Mouse (Mus musculus) heart, embryonic 16.5 days (tissue): ENCODE measurements at regions not wholly inside any gene's neighbourhood (a gene's known extent, or its start where the extent isn't known, plus 50 kb on each side); places are given as distances from the start of the nearest gene placed in this dataset.

ENCODE experiments used
- ATAC-seq: fragments of 200-750 bp; cut with Nextera tagmentation; replicated peaks from 2 replicates; pipeline ENCODE4 v1.8.0; 2017; ENCODE audit warnings: moderate number of reproducible peaks; ENCODE audit not compliant: insufficient read depth, low FRiP score; ENCODE audit errors: extremely low read depth
- H3K27ac ChIP-seq: fragments of 300-500 bp; sonication (generic); 2 replicates; pipeline ENCODE4 v1.5.1; 2014; ENCODE audit warnings: mild to moderate bottlenecking, low read length, control low read depth, moderate library complexity
- H3K27me3 ChIP-seq: fragments of 300-500 bp; sonication (generic); 2 replicates; pipeline ENCODE4 v1.6.1; 2014; ENCODE audit warnings: low read length, mixed read lengths; ENCODE audit not compliant: control insufficient read depth, insufficient read depth
- H3K36me3 ChIP-seq: fragments of 300-500 bp; sonication (generic); 2 replicates; pipeline ENCODE4 v1.6.1; 2014; ENCODE audit not compliant: control insufficient read depth, insufficient read depth
- H3K4me1 ChIP-seq: fragments of 300-500 bp; sonication (generic); 2 replicates; pipeline ENCODE4 v1.6.1; 2014; ENCODE audit warnings: low read length, mixed read lengths; ENCODE audit not compliant: control insufficient read depth, insufficient read depth
- H3K4me2 ChIP-seq: fragments of 300-500 bp; sonication (generic); 2 replicates; pipeline ENCODE4 v1.6.1; 2014; ENCODE audit warnings: low read depth, mild to moderate bottlenecking, control low read depth, low read length
- H3K4me3 ChIP-seq: fragments of 300-500 bp; sonication (generic); 2 replicates; pipeline ENCODE4 v1.5.1; 2014; ENCODE audit warnings: mild to moderate bottlenecking, control low read depth, low read length
- H3K9ac ChIP-seq: fragments of 300-500 bp; sonication (generic); 2 replicates; pipeline ENCODE4 v1.6.1; 2014; ENCODE audit warnings: low read length, control low read depth
- H3K9me3 ChIP-seq: fragments of 300-500 bp; sonication (generic); replicated peaks from 2 replicates; pipeline ENCODE4 v1.6.1; 2016; ENCODE audit warnings: low read length; ENCODE audit not compliant: control insufficient read depth
- WGBS: fragments of 180-500 bp; shearing (Covaris S2); extraction: QIAGEN DNeasy Blood & Tissue Kit; methylation state at CpG from one replicate; pipeline ENCODE4 v1.1.7; 2014; 5-methylcytosine and 5-hydroxymethylcytosine counted together

DNA sequence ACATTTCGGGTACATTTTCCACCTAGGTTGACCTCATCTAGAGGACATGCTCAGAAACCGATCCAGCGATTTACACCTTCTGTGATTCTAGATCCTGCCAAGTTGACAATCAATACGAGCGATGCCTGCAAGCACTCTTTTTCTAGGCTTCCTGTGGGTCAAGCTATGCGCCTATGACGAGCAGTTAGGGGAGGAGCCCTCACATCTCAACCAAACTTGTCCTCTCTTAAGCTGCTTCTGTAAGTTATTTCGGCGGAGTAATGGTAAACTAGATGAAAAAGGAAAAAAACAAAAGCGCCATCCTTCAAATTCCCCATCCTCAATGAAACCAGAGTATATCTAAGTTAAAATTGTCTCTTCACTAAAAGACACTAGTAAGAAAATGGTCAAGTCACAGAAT lies 858.5 kb downstream of the Zfp704 start:
- no peak for ATAC-seq
- H3K9ac ChIP-seq, result no peak overlapping the region
- no peak overlapping the region for H3K27ac ChIP-seq
- H3K36me3 ChIP-seq, result no peaks in the 10 kb centered on the region
- 90% methylated on average over 10 of the region's 10 CpGs for WGBS
- H3K4me2 ChIP-seq, result no peak overlapping the region
- no peak overlapping the region for H3K4me3 ChIP-seq
- no peaks in the 10 kb centered on the region for H3K9me3 ChIP-seq
- H3K27me3 ChIP-seq, result no peaks in the 10 kb centered on the region; the same call in 1 of the 2 replicates
- H3K4me1 ChIP-seq, result peaks cover 3% of the 10 kb centered on the region

DNA sequence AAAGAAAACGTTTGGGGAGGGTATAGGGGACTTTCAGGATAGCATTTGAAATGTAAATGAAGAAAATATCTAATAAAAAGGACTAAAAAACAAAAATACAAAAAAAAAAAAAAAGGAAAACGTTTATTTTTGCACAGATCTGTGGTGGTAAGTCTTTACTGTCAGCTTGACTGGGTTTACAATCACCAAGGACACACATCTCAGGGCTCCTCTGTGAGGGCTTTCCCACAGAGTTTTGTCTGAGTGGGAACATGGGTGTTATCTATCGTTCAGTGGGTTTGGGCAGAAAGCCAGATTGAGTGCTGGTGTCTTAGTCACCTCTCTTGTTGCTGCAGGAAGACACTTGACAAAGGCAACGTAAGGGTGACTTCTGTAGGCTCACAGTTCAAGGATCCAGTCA lies 859.0 kb downstream of the Zfp704 start:
- ATAC-seq, result no peak
- H3K4me2 ChIP-seq, result no peak overlapping the region
- 34% methylated on average over 4 of the region's 4 CpGs for WGBS

DNA sequence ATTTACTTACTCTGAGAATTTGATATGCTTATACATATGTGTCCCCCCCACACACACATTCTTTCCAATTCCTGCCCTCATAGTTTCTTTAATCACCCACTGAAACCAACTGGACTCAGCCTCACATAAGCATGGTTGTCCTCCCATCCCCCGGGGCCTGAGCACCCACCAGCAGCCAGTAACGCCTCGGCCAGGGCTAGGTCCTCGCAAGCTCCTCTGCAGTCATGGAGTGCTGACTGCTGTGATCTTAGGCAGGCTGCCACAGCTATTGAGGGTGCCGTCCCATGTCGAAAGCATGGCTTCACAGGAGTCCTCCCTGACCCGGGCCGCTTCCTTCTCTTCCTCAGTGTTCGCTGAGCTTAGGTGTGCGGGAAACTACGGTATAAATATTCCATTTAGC lies 859.7 kb downstream of the Zfp704 start:
- ATAC-seq, result no peak
- WGBS, result 62% methylated on average over 11 of the region's 11 CpGs

More for the DNA sequence above, 859.0 kb downstream of the Zfp704 start:
- no peak overlapping the region for H3K4me3 ChIP-seq
- H3K9me3 ChIP-seq, result no peaks in the 10 kb centered on the region
- no peak overlapping the region for H3K27ac ChIP-seq
- H3K27me3 ChIP-seq, result no peaks in the 10 kb centered on the region; the same call in 1 of the 2 replicates
- H3K4me1 ChIP-seq, result peaks cover 3% of the 10 kb centered on the region
- no peaks in the 10 kb centered on the region for H3K36me3 ChIP-seq
- no peak overlapping the region for H3K9ac ChIP-seq

DNA sequence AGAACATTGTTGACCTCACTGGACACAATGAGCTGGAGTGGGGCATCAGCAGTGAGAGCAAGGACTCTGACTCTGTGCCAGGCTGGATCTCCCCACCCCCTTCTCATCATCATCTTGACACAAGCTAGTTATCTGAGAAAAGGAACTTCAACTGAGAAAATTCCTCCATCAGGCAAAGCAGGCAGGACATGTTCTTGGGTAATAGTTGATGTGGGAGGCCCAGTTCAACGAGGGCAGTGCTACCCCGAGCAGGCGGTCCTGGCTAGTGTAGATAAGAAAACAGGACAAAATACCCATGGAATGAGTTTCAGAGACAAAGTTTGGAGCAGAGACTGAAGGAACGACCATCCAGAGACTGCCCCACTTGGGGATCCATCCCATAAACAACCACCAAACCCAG lies 862.7 kb downstream of the Zfp704 start:
- H3K4me1 ChIP-seq, result peaks cover 7% of the 10 kb centered on the region
- 77% methylated on average over 4 of the region's 4 CpGs for WGBS
- H3K27ac ChIP-seq, result no peak overlapping the region
- H3K9ac ChIP-seq, result no peak overlapping the region
- H3K4me3 ChIP-seq, result no peak overlapping the region
- H3K36me3 ChIP-seq, result no peaks in the 10 kb centered on the region
- no peak overlapping the region for H3K4me2 ChIP-seq
- no peaks in the 10 kb centered on the region for H3K9me3 ChIP-seq
- no peak for ATAC-seq
- H3K27me3 ChIP-seq, result no peaks in the 10 kb centered on the region

More for the DNA sequence above, 859.7 kb downstream of the Zfp704 start:
- no peak overlapping the region for H3K4me3 ChIP-seq
- no peaks in the 10 kb centered on the region for H3K36me3 ChIP-seq
- no peaks in the 10 kb centered on the region; the same call in 1 of the 2 replicates for H3K27me3 ChIP-seq
- no peak overlapping the region for H3K4me2 ChIP-seq
- no peak overlapping the region for H3K27ac ChIP-seq
- peaks cover 5% of the 10 kb centered on the region for H3K4me1 ChIP-seq
- H3K9ac ChIP-seq, result no peak overlapping the region; the same call in 1 of the 2 replicates
- no peaks in the 10 kb centered on the region for H3K9me3 ChIP-seq

DNA sequence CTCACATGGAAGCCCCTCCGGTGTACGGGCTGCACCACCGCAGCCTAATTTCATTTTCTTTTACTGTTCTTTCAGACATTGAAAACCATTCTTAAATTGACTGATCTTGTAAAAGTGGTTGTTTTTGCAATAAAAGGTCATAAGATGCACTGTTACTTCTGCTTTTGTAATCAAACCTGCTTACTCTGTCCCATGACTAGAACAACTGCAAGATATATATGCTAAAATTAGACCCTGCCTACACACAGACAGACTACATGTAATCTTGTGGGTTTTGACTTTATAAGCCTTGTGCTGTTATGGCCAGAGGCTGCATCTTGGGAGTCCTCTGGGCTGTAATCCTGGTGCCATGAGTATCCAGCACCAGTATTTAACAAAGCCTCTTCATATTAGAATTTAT lies 863.2 kb downstream of the Zfp704 start:
- no peak overlapping the region for H3K4me2 ChIP-seq
- H3K4me3 ChIP-seq, result no peak overlapping the region
- H3K9ac ChIP-seq, result no peak overlapping the region
- no peaks in the 10 kb centered on the region for H3K9me3 ChIP-seq
- H3K27me3 ChIP-seq, result no peaks in the 10 kb centered on the region
- peaks cover 7% of the 10 kb centered on the region for H3K4me1 ChIP-seq
- no peak for ATAC-seq
- H3K27ac ChIP-seq, result no peak overlapping the region
- no peaks in the 10 kb centered on the region for H3K36me3 ChIP-seq
- 94% methylated on average over 3 of the region's 3 CpGs for WGBS

DNA sequence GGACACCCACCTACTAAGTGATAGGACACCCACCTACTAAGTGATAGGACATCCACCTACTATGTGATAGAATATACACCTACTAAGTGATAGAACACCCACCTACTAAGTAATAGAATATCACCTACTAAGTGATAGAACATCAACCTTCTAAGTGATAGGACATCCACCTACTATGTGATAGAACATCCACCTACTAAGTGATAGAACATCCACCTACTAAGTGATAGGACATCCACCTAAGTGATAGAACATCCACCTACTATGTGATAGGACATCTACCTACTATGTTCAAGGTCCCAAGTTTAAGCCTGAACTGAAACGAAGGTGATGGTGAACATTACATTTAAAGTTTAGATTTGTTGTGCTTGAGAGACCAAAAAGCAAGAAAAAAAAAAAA lies 863.8 kb downstream of the Zfp704 start:
- whole genome bisulfite sequencing, result 85% methylated on average over 1 of the region's 1 CpGs

DNA sequence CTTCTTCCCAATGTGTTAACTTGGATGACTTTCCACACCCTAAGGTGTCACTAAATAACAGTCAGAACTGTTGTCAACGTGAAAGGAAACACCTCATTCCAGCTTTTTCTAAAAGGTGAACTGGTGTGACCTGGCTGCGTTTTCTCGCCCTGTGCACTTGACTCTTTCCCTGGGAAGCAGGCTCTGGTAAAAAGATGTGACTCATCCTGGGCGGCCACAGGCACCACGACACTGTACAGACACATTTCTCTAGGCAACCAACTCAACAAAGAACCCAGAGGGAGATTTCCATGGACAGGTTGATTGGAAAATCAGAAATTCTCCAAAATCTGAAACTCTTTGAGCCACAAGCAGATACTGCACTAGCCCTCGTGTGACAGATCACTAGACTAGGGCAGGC lies 865.0 kb downstream of the Zfp704 start:
- no peak overlapping the region for H3K27ac ChIP-seq
- H3K4me1 ChIP-seq, result peaks cover 7% of the 10 kb centered on the region
- WGBS, result 28% methylated on average over 6 of the region's 6 CpGs
- no peak overlapping the region for H3K4me3 ChIP-seq
- H3K27me3 ChIP-seq, result no peaks in the 10 kb centered on the region
- no peak for ATAC-seq
- no peaks in the 10 kb centered on the region for H3K36me3 ChIP-seq
- no peaks in the 10 kb centered on the region for H3K9me3 ChIP-seq
- H3K9ac ChIP-seq, result no peak overlapping the region
- H3K4me2 ChIP-seq, result no peak overlapping the region

More for the DNA sequence above, 863.8 kb downstream of the Zfp704 start:
- no peak for ATAC-seq
- no peak overlapping the region for H3K9ac ChIP-seq
- no peaks in the 10 kb centered on the region for H3K27me3 ChIP-seq
- H3K4me2 ChIP-seq, result no peak overlapping the region
- peaks cover 7% of the 10 kb centered on the region for H3K4me1 ChIP-seq
- no peak overlapping the region for H3K4me3 ChIP-seq
- H3K36me3 ChIP-seq, result no peaks in the 10 kb centered on the region
- no peaks in the 10 kb centered on the region for H3K9me3 ChIP-seq
- no peak overlapping the region for H3K27ac ChIP-seq

DNA sequence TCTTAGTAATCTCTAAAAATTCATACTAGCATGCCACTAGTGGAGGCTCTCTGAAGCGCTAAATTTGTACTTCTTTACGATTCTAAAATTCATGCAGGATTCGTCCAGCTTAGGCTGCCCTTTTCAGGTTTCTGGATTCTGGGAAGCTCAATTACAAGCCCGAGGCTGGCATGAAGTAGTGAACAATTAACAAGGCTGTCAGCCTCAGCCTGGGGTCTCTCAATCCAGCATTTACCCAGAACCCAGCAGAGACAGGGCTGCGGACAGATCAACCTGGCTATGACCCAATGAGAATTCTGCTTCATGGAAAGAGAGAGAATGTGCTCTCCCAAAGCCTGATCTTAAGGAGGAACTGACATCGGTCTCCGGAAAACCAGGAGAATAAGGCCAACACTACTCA lies 866.2 kb downstream of the Zfp704 start:
- 70% methylated on average over 7 of the region's 7 CpGs for WGBS
- no peak for ATAC-seq

DNA sequence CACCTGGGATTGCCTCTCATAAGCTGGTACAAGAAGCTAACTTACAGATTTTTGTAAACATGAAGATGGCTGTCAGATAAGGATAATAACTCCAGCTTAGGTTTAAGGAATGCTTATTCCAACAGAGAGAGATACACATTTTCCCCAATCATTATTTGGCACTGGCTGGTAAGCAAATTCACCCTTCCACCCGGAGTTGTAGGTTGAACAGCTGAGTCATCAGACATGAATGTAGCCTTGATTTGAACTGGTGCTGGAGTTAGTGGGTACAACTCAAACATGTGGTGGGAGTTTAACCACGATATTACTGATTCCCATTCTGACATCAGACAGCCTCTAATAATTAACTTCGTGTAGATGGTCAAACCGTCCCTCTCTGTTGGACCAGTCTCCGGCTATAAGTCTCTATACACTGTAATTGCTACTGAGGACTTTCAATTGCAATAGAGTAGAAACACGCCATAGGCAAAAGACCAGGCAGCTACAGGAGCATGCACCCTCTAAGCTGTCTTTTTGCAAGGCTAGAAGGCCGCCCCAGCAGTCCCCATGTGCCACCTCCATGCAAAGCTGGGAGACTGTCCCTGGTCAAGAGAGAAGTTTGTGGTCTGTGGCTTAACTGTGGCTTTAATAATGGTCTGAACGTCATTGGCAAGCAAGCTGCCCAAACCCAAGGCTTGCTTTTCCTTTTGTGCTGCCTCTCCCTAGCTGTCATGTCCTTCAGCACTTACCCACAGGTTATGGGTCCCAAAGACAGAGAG lies 868.4 kb downstream of the Zfp704 start:
- no peak overlapping the region for H3K9ac ChIP-seq
- peaks cover 8% of the 10 kb centered on the region for H3K4me1 ChIP-seq
- H3K36me3 ChIP-seq, result no peaks in the 10 kb centered on the region
- no peak overlapping the region for H3K4me3 ChIP-seq
- no peak overlapping the region for H3K4me2 ChIP-seq
- no peaks in the 10 kb centered on the region for H3K9me3 ChIP-seq
- no peak overlapping the region for H3K27ac ChIP-seq
- no peak for ATAC-seq
- 77% methylated on average over 8 of the region's 8 CpGs for WGBS
- H3K27me3 ChIP-seq, result no peaks in the 10 kb centered on the region

More for the DNA sequence above, 866.2 kb downstream of the Zfp704 start:
- Histone ChIP-seq H3K4me3 (no peak overlapping the region), H3K4me2 (no peak overlapping the region), H3K36me3 (no peaks in the 10 kb centered on the region), H3K9me3 (no peaks in the 10 kb centered on the region), H3K27ac (no peak overlapping the region), H3K27me3 (no peaks in the 10 kb centered on the region), H3K9ac (no peak overlapping the region), H3K4me1 (peaks cover 7% of the 10 kb centered on the region)
